Mouse (Mus musculus): Measurements from ENCODE around the gene Etl4.

GRCm38 (mm10) chr2:20711024-20711423 is 801.4 kb downstream of the Etl4 start:
- no peak for TF ChIP-seq CTCF (IDR thresholded peaks at IDR 0.05; ENCODE audit: insufficient read depth, low read length)
- no peak for TF ChIP-seq POLR2A (IDR thresholded peaks at IDR 0.05; ENCODE audit: borderline replicate concordance, extremely low read depth, low read depth, low read length)

All from lung, adult 2 months (tissue).